Mouse (Mus musculus) cortical plate, adult 2 months (tissue): ENCODE results near the gene Eef1a2.

ENCODE experiments used
- CTCF ChIP-seq: fragments of 200-500 bp; IDR thresholded peaks from 2 replicates; pipeline ENCODE4 v1.5.1; 2011; ENCODE audit warnings: mild to moderate bottlenecking, control low read depth, low read length; ENCODE audit not compliant: insufficient read depth; ENCODE audit errors: extremely low read depth
- POLR2A ChIP-seq: fragments of 200-500 bp; IDR thresholded peaks from 2 replicates; pipeline ENCODE4 v1.6.1; 2011; ENCODE audit warnings: mild to moderate bottlenecking, low read length, control low read depth; ENCODE audit not compliant: insufficient read depth; ENCODE audit errors: extremely low read depth

GRCm38 (mm10) chr2:181189321-181189720 is 32.5 kb upstream of the Eef1a2 start:
- TF ChIP-seq CTCF = no peak
- no peak for TF ChIP-seq POLR2A
